Mouse (Mus musculus): ENCODE results near the gene Phf6. TPM values are rescaled to one million over a fixed set of nuclear protein-coding genes. Genes with fewer than 3 reads are reported as not detected.
A peak's percentile ranks its signal among the peaks of the same experiment; 100 is the strongest.
"Not testable (repeated sequence)": the region's sequence is repeated elsewhere in the genome, so short reads cannot be mapped to it uniquely, and the experiment has no call there.

Phf6 gene
- total RNA-seq, 2 experiments from 2014 or later = 4.1 to 5.2 TPM

DNA sequence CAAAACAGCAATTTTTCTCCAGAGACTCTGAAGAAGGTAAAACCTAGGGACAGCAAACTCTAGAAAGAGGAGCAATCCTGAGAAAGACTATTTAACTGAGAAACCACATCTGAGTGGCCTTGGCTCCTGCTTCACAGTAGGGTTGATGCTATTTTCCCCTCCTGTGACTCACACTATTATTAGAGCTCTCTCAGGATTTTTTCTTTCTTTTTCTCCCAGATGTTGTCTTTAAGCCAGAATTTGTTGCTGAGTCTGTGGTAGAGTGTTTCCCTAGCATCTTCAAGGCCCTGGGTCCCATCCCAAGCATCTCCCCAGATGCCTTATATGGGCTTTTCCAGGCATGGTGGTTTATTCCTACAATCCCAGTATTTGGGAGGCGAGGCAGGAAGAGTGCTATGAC, 60.1 kb downstream of the Phf6 start:
- intact Hi-C loops (cut with DNase I) = no loop called here
- no peak for DNase-seq (ENCODE audit: low spot score)

DNA sequence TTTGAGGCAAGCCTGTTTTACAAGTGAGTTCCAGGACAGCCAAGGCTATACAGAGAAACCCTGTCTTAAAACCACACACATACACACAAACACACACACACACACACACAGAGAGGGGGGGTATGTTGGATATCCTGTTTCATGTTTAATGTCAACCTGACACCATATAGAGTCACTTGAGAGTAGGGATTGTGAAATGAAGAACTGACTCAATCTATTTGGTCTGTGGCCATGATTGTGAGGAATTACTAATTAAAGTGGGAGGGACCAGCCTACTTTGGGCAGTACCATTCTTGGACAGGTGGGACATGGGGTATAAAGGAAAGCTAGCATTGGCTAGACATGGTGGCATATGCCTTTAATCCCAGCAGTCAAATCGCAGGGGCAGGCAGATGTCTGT, 60.6 kb downstream of the Phf6 start:
- intact Hi-C loops (cut with DNase I) = no loop called here
- no peak for DNase-seq (ENCODE audit: low spot score)

DNA sequence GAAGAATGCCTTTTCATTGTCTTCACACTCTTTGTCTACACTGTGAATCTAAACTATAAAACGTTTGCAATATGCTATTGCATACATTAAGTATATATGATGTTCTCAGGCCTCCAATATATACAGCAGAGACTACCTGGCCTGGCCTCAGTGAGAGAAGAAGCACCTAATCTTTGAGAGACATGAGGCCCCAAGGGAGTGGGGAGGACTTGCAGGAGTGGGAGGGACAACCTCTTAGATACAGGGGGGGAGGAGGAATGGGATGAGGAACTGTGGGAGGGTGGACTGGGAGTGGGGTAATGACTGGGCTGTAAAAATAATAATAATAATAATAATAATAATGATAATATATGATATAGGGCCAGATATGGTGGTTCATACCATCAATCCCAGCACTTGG, 66.5 kb downstream of the Phf6 start:
- intact Hi-C loops (cut with DNase I) = no loop called here
- DNase-seq (ENCODE audit: low spot score) = no peak

DNA sequence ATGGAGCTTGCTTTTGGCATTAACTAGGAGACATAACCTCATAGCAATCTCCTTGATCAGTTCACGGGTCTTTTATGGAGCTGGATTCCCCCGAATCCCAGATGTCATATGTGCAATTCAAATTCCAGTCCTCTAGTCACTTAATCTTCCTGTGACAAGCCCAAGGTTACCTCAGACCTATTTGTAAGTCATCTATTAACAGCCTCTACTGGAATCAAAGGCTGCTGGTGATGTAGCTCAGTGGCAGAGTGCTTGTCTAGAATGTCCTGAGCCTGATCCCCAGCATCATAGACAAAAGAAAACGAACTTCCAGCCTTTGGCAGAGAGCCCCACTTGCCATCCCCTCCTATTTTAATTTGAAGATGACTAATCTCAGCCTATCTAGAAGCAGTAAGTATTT, 69.3 kb downstream of the Phf6 start:
- intact Hi-C loops (cut with DNase I) = no loop called here

DNA sequence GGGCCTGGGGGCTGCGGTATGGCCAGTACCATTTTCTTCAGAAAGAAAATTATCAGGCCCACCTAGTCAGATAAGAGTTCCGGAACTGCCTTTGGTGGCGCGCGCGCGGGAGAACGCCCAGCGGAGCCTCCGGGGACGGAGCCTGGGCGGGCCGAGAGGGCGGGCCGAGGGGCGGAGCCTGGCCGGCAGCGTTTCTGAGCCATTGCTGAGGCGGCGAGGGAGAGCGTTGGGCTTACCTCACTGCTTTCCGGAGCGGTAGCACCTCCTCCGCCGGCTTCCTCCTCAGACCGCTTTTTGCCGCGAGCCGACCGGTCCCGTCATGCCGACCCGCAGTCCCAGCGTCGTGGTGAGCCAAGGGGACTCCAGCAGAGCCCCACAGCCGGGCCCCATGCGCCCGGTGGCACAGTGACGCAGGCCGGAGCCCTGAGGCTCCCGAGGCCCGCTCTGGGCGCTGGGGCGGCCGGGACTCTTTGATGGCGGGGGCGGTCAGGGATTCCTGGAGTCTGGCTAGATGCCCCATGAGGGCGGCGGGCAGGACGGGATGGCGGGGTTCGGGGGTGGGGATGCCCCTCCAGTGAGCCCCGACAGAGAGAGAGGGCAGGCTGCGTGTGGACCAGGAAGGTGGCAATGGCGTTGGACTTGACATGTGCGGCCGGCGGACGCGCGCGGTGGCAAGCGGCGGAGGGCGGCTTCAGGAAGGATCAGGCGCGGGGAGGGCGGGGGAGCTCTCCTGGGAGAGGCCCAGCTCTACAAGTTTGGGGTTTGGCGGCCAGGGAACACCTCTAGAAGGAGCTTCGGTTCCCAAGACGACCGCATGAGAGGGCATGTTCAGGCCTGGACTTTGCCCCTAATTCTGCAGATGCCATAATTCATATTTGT, 76.1 kb downstream of the Phf6 start, which contains the start of gene Hprt:
Hprt (plus strand) TSS at position 233 of the 879 bp plus-strand sequence.
- intact Hi-C loops (cut with DNase I) = no loop called here
- DNase-seq (ENCODE audit: low spot score) = peak; percentile 74

More for the DNA sequence above, 69.3 kb downstream of the Phf6 start:
- DNase-seq (ENCODE audit: low spot score) = no peak

DNA sequence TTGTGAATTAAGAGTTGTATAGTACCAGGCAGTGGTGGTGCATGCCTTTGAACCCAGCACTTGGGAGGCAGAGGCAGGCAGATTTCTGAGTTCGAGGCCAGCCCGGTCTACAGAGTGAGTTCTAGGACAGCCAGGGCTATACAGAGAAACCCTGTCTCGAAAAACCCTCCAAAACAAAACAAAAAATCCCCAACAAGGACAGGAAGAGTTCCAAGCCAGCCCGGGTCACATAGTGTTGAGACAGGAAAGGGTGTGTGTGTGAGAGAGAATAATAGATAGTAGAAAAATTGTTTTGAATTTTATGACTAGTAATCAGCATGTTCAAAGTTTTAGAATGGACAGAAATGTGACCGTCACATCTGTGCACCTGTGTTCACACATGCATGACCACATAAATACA, 82.7 kb downstream of the Phf6 start:
- intact Hi-C loops (cut with DNase I); DNase-seq (ENCODE audit: low spot score): not testable (repeated sequence)

DNA sequence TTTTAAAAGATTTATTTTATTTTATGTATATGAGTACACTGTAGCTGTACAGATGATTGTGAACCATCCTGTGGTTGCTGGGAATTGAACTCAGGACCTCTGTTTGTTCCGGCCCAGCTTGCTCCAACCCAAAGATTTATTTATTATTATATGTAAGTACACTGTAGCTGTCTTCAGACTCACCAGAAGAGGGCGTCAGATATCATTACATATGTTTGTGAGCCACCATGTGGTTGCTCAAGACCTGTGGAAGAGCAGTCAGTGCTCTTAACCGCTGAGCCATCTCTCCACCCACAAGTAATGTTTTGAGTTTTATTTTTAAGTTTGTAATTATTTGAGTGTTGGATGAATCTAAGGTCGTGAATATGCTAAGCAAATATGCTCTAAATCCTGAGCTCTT, 92.8 kb downstream of the Phf6 start:
- DNase-seq (ENCODE audit: low spot score) = not testable (repeated sequence)
- intact Hi-C loops (cut with DNase I) = loop anchor here (5.0 kb wide), 1 partner anchor 247 kb away; no protein-coding TSS in a partner anchor

DNA sequence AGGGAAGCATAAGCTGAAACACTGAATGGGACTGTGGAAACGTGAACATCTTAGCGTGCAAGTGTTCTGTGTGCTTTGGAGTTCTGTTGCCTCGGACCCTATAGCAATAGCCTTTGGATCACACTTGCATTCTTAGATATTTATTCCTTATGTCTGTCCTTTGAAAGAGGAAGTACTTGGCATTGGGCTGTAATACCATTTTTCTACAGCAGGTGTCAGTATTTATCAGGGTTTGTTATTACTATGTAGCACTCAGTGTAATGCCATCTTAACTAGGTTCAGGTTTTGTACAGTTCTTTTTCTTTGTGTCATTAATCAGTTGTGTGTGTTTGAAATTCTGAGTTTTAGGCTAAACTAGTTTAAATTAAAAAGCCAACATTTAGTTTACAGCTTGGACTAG, 94.0 kb downstream of the Phf6 start:
- DNase-seq (ENCODE audit: low spot score) = no peak
- intact Hi-C loops (cut with DNase I) = loop anchor here (5.0 kb wide), 1 partner anchor 246 kb away; no protein-coding TSS in a partner anchor

Other genes with a start within 250 kb of the Phf6 start
- gene Ccdc160, start 121.1 kb upstream of the Phf6 start, total RNA-seq (2021) = under 1 TPM; 0.22 to 0.60 TPM
- gene Hprt, start 75.9 kb downstream of the Phf6 start, total RNA-seq (2021) = 10 to 100 TPM; 57.7 to 66.7 TPM